Mouse (Mus musculus): ENCODE data around the gene 2410137M14Rik.
A peak's percentile ranks its signal among the peaks of the same experiment; 100 is the strongest.
"Not testable (repeated sequence)": the region's sequence is repeated elsewhere in the genome, so short reads cannot be mapped to it uniquely, and the experiment has no call there.

The 2410137M14Rik gene

GRCm38 (mm10) chr17:36981221-36981813 lies at the start of gene 2410137M14Rik:
Gene 2410137M14Rik, minus strand, starts transcription at chr17:36981237.
- DNase-seq (ENCODE audit: low read depth, low spot score) = no peak

- no peak for DNase-seq (ENCODE audit: low read depth, low spot score)
These were observed 48.1 kb upstream of the 2410137M14Rik start for GRCm38 (mm10) chr17:37029162-37029561.

GRCm38 (mm10) chr17:37028683-37029120 lies 47.7 kb upstream of the 2410137M14Rik start:
- peak; percentile 93 for DNase-seq (ENCODE audit: low read depth, low spot score)

GRCm38 (mm10) chr17:37028212-37028611 lies 47.2 kb upstream of the 2410137M14Rik start:
- DNase-seq (ENCODE audit: low read depth, low spot score) = no peak

GRCm38 (mm10) chr17:37027486-37027885 lies 46.4 kb upstream of the 2410137M14Rik start:
- no peak for DNase-seq (ENCODE audit: low read depth, low spot score)

- no peak for DNase-seq (ENCODE audit: low read depth, low spot score)
These were observed 45.4 kb upstream of the 2410137M14Rik start for GRCm38 (mm10) chr17:37026425-37026824.

- DNase-seq (ENCODE audit: low read depth, low spot score) = peak; percentile 69
These were observed 41.9 kb upstream of the 2410137M14Rik start, which contains the start of gene Mog for GRCm38 (mm10) chr17:37022628-37023576. Gene Mog, minus strand, starts transcription at chr17:37023398.

- DNase-seq (ENCODE audit: low read depth, low spot score) = not testable (repeated sequence)
These were observed 38.2 kb upstream of the 2410137M14Rik start for GRCm38 (mm10) chr17:37019242-37019641.

- DNase-seq (ENCODE audit: low read depth, low spot score) = peak; percentile 74
These were observed 37.3 kb upstream of the 2410137M14Rik start for GRCm38 (mm10) chr17:37018328-37018727.

- DNase-seq (ENCODE audit: low read depth, low spot score) = no peak
These were observed 35.3 kb upstream of the 2410137M14Rik start for GRCm38 (mm10) chr17:37016333-37016732.

GRCm38 (mm10) chr17:37012141-37012540 lies 31.1 kb upstream of the 2410137M14Rik start:
- no peak for DNase-seq (ENCODE audit: low read depth, low spot score)

- no peak for DNase-seq (ENCODE audit: low read depth, low spot score)
These were observed 30.7 kb upstream of the 2410137M14Rik start for GRCm38 (mm10) chr17:37011719-37012118.

- DNase-seq (ENCODE audit: low read depth, low spot score) = no peak
These were observed 28.5 kb upstream of the 2410137M14Rik start for GRCm38 (mm10) chr17:37009460-37010042.

- no peak for DNase-seq (ENCODE audit: low read depth, low spot score)
These were observed 27.1 kb upstream of the 2410137M14Rik start for GRCm38 (mm10) chr17:37008161-37008560.

- no peak for DNase-seq (ENCODE audit: low read depth, low spot score)
These were observed 22.3 kb upstream of the 2410137M14Rik start for GRCm38 (mm10) chr17:37003366-37003765.

GRCm38 (mm10) chr17:37002364-37003330 lies 21.6 kb upstream of the 2410137M14Rik start:
- DNase-seq (ENCODE audit: low read depth, low spot score) = no peak

GRCm38 (mm10) chr17:37000863-37001262 lies 19.8 kb upstream of the 2410137M14Rik start, which contains the start of gene Zfp57:
Gene Zfp57, plus strand, starts transcription at chr17:37001163.
- DNase-seq (ENCODE audit: low read depth, low spot score) = no peak

- DNase-seq (ENCODE audit: low read depth, low spot score) = no peak
These were observed 17.4 kb upstream of the 2410137M14Rik start for GRCm38 (mm10) chr17:36998477-36998876.

GRCm38 (mm10) chr17:36997033-36997735 lies 16.1 kb upstream of the 2410137M14Rik start:
- no peak for DNase-seq (ENCODE audit: low read depth, low spot score)

- no peak for DNase-seq (ENCODE audit: low read depth, low spot score)
These were observed 14.4 kb upstream of the 2410137M14Rik start for GRCm38 (mm10) chr17:36995448-36995847.

Measured in telencephalon, adult 2 months (tissue).